Mouse (Mus musculus) CH12.LX (cell line): ENCODE data around the gene Anks1b. TPM values are rescaled to one million over a fixed set of nuclear protein-coding genes. Genes with fewer than 3 reads are reported as not detected.

ENCODE experiments used
- DNase-seq: peaks from one replicate; pipeline ENCODE4 v3.0.0-alpha.2; 2013; ENCODE audit errors: extremely low read depth
- H3K27ac ChIP-seq: 2 replicates; pipeline ENCODE4 v1.5.1; 2012; ENCODE audit warnings: low read depth, mild to moderate bottlenecking, control low read depth, moderate library complexity; ENCODE audit not compliant: insufficient read depth
- H3K27me3 ChIP-seq: replicated peaks from 2 replicates; pipeline ENCODE3; 2012; ENCODE audit warnings: inconsistent platforms
- H3K36me3 ChIP-seq, 2 experiments: replicated peaks in 1 of 2; 2 replicates each; pipeline versions ENCODE3 to v1.6.1; 2012; ENCODE audit warnings: inconsistent platforms in 1 of 2, low read length in 1 of 2, mild to moderate bottlenecking in 1 of 2, mixed read lengths in 1 of 2, moderate library complexity in 1 of 2; ENCODE audit not compliant: control insufficient read depth in 1 of 2, insufficient read depth in 1 of 2
- H3K4me1 ChIP-seq, 2 experiments: 2 replicates each; pipeline ENCODE4 v1.6.1; 2012; ENCODE audit warnings: inconsistent platforms in 1 of 2, moderate library complexity in 1 of 2; ENCODE audit not compliant: insufficient read depth in 2 of 2, control insufficient read depth in 1 of 2
- H3K4me2 ChIP-seq: 2 replicates; pipeline ENCODE4 v1.6.1; 2012; ENCODE audit warnings: low read depth, mild to moderate bottlenecking, control low read depth; ENCODE audit not compliant: poor library complexity, insufficient read depth, severe bottlenecking
- H3K4me3 ChIP-seq, 3 experiments: fragments of 150-350 bp in 1 of 3; sonication (generic) in 1 of 3; replicated peaks in 1 of 3; 2 replicates each; pipeline versions ENCODE3 to v1.5.1; 2011 to 2012; ENCODE audit warnings: low read depth in 2 of 3, low read length in 2 of 3, mild to moderate bottlenecking in 2 of 3, moderate library complexity in 2 of 3, control low read depth in 1 of 3, improper control_type of control experiment in 1 of 3, inconsistent platforms in 1 of 3, mixed read lengths in 1 of 3; ENCODE audit not compliant: poor library complexity in 1 of 3
- H3K79me2 ChIP-seq: replicated peaks from 2 replicates; pipeline ENCODE4 v1.6.1; 2012; ENCODE audit warnings: mild to moderate bottlenecking, moderate library complexity; ENCODE audit not compliant: control insufficient read depth, poor library complexity, insufficient read depth, severe bottlenecking; ENCODE audit errors: extremely low read depth
- H3K9ac ChIP-seq: 2 replicates; pipeline ENCODE4 v1.6.1; 2012; ENCODE audit warnings: low read depth, mild to moderate bottlenecking, control low read depth, moderate library complexity; ENCODE audit not compliant: insufficient read depth
- H3K9me3 ChIP-seq: replicated peaks from 2 replicates; pipeline ENCODE3; 2012; ENCODE audit warnings: low read length, inconsistent platforms, mixed read lengths
- BHLHE40 ChIP-seq: IDR thresholded peaks from 2 replicates; pipeline ENCODE4 v1.6.1; 2011; ENCODE audit warnings: mild to moderate bottlenecking, low read depth, low read length, improper control_type of control experiment
- CHD1 ChIP-seq: IDR thresholded peaks from 2 replicates; pipeline ENCODE4 v1.6.1; 2012; ENCODE audit warnings: low read depth, low read length, improper control_type of control experiment, inconsistent platforms
- CTCF ChIP-seq, 2 experiments: IDR thresholded peaks in 1 of 2; conservative IDR thresholded peaks in 1 of 2; 2 replicates each; pipeline ENCODE4 v1.5.1; 2011 to 2012; ENCODE audit warnings: low read depth in 2 of 2, low read length in 2 of 2, improper control_type of control experiment in 1 of 2, inconsistent platforms in 1 of 2, mild to moderate bottlenecking in 1 of 2, moderate library complexity in 1 of 2
- ELF1 ChIP-seq: IDR thresholded peaks from 2 replicates; pipeline ENCODE4 v1.6.1; 2014; ENCODE audit warnings: low read depth, mild to moderate bottlenecking, inconsistent platforms, low read length, improper control_type of control experiment
- EP300 ChIP-seq: IDR thresholded peaks from 2 replicates; pipeline ENCODE4 v1.6.1; 2011; ENCODE audit warnings: low read length, improper control_type of control experiment
- ETS1 ChIP-seq: conservative IDR thresholded peaks from 2 replicates; pipeline ENCODE4 v1.6.1; 2012; ENCODE audit warnings: low read depth, mild to moderate bottlenecking, inconsistent platforms, low read length, improper control_type of control experiment, moderate library complexity
- GABPA ChIP-seq: IDR thresholded peaks from 2 replicates; pipeline ENCODE4 v1.6.1; 2012; ENCODE audit warnings: low read depth, low read length, improper control_type of control experiment, inconsistent platforms; ENCODE audit not compliant: insufficient replicate concordance
- HCFC1 ChIP-seq: IDR thresholded peaks from 2 replicates; pipeline ENCODE4 v1.6.1; 2012; ENCODE audit warnings: low read depth, mild to moderate bottlenecking, inconsistent platforms, low read length, improper control_type of control experiment
- JUN ChIP-seq: IDR thresholded peaks from 2 replicates; pipeline ENCODE4 v1.6.1; 2011; ENCODE audit warnings: low read depth, mild to moderate bottlenecking, low read length, improper control_type of control experiment, moderate library complexity; ENCODE audit not compliant: insufficient read depth
- JUND ChIP-seq: conservative IDR thresholded peaks from 2 replicates; pipeline ENCODE4 v1.6.1; 2011; ENCODE audit warnings: low read depth, low read length, improper control_type of control experiment
- KAT2A ChIP-seq: IDR thresholded peaks from 2 replicates; pipeline ENCODE4 v1.6.1; 2012; ENCODE audit warnings: low read length, improper control_type of control experiment, inconsistent platforms; ENCODE audit not compliant: insufficient replicate concordance
- MAFK ChIP-seq: IDR thresholded peaks from 2 replicates; pipeline ENCODE4 v1.6.1; 2011; ENCODE audit warnings: low read length, improper control_type of control experiment; ENCODE audit not compliant: insufficient replicate concordance
- MAZ ChIP-seq: IDR thresholded peaks from 2 replicates; pipeline ENCODE4 v1.6.1; 2012; ENCODE audit warnings: low read depth, mild to moderate bottlenecking, inconsistent platforms, low read length, improper control_type of control experiment, moderate library complexity
- MEF2A ChIP-seq: IDR thresholded peaks from 2 replicates; pipeline ENCODE4 v1.6.1; 2014; ENCODE audit warnings: low read depth, mild to moderate bottlenecking, inconsistent platforms, low read length, improper control_type of control experiment, borderline replicate concordance
- MXI1 ChIP-seq: IDR thresholded peaks from 2 replicates; pipeline ENCODE4 v1.6.1; 2011; ENCODE audit warnings: mild to moderate bottlenecking, low read depth, low read length, improper control_type of control experiment
- MYC ChIP-seq: IDR thresholded peaks from 2 replicates; pipeline ENCODE4 v1.6.1; 2011; ENCODE audit warnings: low read depth, mild to moderate bottlenecking, improper control_type of control experiment, low read length
- NELFE ChIP-seq: IDR thresholded peaks from 2 replicates; pipeline ENCODE4 v1.6.1; 2011; ENCODE audit warnings: low read depth, low read length, improper control_type of control experiment
- POLR2AphosphoS2 ChIP-seq: IDR thresholded peaks from 2 replicates; pipeline ENCODE4 v1.6.1; 2011; ENCODE audit warnings: low read depth, low read length, improper control_type of control experiment
- RAD21 ChIP-seq: IDR thresholded peaks from 2 replicates; pipeline ENCODE4 v1.6.1; 2011; ENCODE audit warnings: low read depth, mild to moderate bottlenecking, low read length, improper control_type of control experiment, moderate library complexity
- RCOR1 ChIP-seq: conservative IDR thresholded peaks from 2 replicates; pipeline ENCODE4 v1.6.1; 2012; ENCODE audit warnings: low read depth, mild to moderate bottlenecking, inconsistent platforms, low read length, improper control_type of control experiment
- TCF12 ChIP-seq: IDR thresholded peaks from 2 replicates; pipeline ENCODE4 v1.6.1; 2014; ENCODE audit warnings: low read depth, mild to moderate bottlenecking, inconsistent platforms, low read length, improper control_type of control experiment
- USF1 ChIP-seq: IDR thresholded peaks from 2 replicates; pipeline ENCODE4 v1.6.1; 2014; ENCODE audit warnings: low read depth, mild to moderate bottlenecking, inconsistent platforms, low read length, improper control_type of control experiment
- ZC3H11A ChIP-seq: IDR thresholded peaks from 2 replicates; pipeline ENCODE4 v1.6.1; 2012; ENCODE audit warnings: low read depth, mild to moderate bottlenecking, inconsistent platforms, low read length, improper control_type of control experiment
- ZKSCAN1 ChIP-seq: IDR thresholded peaks from 2 replicates; pipeline ENCODE4 v1.6.1; 2012; ENCODE audit warnings: low read depth, inconsistent platforms, low read length, improper control_type of control experiment, borderline replicate concordance
- ZMIZ1 ChIP-seq: IDR thresholded peaks from 2 replicates; pipeline ENCODE4 v1.6.1; 2012; ENCODE audit warnings: low read depth, mild to moderate bottlenecking, inconsistent platforms, low read length, improper control_type of control experiment
- ZNF384 ChIP-seq: IDR thresholded peaks from 2 replicates; pipeline ENCODE4 v1.6.1; 2012; ENCODE audit warnings: low read depth, low read length, improper control_type of control experiment, inconsistent platforms
- dilution Hi-C: fragments of 300-500 bp; cut with MboI; formaldehyde crosslinking; loops from 2 replicates; pipeline ENCODE4 v1.14.3; 2020; ENCODE audit warnings: low sequenced_read_pairs; ENCODE audit not compliant: extremely low pct_unique_long_range_greater_than_20kb, extremely low pct_ligation_motif_present
- in situ Hi-C: fragments of 300-500 bp; cut with MboI; formaldehyde crosslinking; loops from 3 replicates; pipeline ENCODE4 v1.14.3; 2019; ENCODE audit warnings: low sequenced_read_pairs, low pct_ligation_motif_present, low pct_unique_long_range_greater_than_20kb, mixed read lengths
- polyA plus RNA-seq: library from polyadenylated mRNA; unstranded; fragments of >175 nt; gene quantifications from 2 replicates; pipeline ENCODE4 v1.2.1, GENCODE M21; 2012; ENCODE audit warnings: low read depth; ENCODE audit not compliant: insufficient read length
- total RNA-seq, 2 experiments: library from RNA; depleted of rRNA; stranded (reverse); fragments of 300-350 nt in 1 of 2; fragments of >200 nt in 1 of 2; gene quantifications; 2 replicates each; pipeline ENCODE4 v1.2.3; 2012 to 2014

Gene Anks1b
- total and polyA plus RNA-seq, 3 experiments: 0.17 TPM; not detected in 2

DNA sequence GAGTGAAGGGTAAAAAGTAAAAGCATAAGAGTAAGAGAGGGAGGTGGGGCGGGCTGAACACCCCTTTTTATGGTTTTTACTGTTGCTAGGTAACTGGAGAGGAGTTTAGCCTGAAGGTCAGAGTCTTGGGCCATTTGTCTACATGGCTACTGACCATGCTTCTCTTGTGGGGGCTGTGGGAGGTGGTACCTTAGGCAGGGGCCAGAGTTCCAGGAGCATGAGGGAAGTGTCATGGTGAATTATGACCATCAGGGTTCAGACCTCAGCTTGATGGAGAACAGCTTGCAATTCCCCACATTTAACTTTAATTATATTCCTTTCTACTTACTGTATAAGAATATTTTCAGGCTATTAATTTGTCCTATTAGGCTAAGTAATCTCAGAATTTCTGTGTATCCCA lies 413.3 kb downstream of the Anks1b start:
- Histone ChIP-seq H3K36me3 (no peaks in the 10 kb centered on the region), H3K27ac (no peak overlapping the region), H3K4me1 (no peaks in the 10 kb centered on the region), H3K79me2 (no peaks in the 10 kb centered on the region), H3K9me3 (no peaks in the 10 kb centered on the region), H3K27me3 (no peaks in the 10 kb centered on the region), H3K9ac (no peak overlapping the region), H3K4me2 (no peak overlapping the region), H3K4me3 (no peak overlapping the region)
- no peak for DNase-seq
- TF ChIP-seq BHLHE40: no peak
- TF ChIP-seq USF1: no peak
- TF ChIP-seq ZNF384: no peak
- TF ChIP-seq CTCF (conservative IDR thresholded peaks at IDR 0.05 in 1 of 2, IDR thresholded peaks at IDR 0.05 in 1 of 2; ENCODE audit: low read depth in 2 of 2, low read length in 2 of 2): no peak
- no peak for TF ChIP-seq JUND
- no peak for TF ChIP-seq MYC
- no peak for TF ChIP-seq EP300
- TF ChIP-seq RAD21: no peak
- no peak for TF ChIP-seq ZC3H11A
- TF ChIP-seq CHD1: no peak
- TF ChIP-seq KAT2A: no peak
- no peak for TF ChIP-seq MAFK
- no peak for TF ChIP-seq ELF1
- TF ChIP-seq RCOR1: no peak
- no peak for TF ChIP-seq HCFC1
- no peak for TF ChIP-seq MEF2A
- TF ChIP-seq MXI1: no peak
- no peak for TF ChIP-seq MAZ
- no peak for TF ChIP-seq POLR2AphosphoS2
- no peak for TF ChIP-seq ETS1
- dilution Hi-C loops: no loop called here
- in situ Hi-C loops: no loop called here

DNA sequence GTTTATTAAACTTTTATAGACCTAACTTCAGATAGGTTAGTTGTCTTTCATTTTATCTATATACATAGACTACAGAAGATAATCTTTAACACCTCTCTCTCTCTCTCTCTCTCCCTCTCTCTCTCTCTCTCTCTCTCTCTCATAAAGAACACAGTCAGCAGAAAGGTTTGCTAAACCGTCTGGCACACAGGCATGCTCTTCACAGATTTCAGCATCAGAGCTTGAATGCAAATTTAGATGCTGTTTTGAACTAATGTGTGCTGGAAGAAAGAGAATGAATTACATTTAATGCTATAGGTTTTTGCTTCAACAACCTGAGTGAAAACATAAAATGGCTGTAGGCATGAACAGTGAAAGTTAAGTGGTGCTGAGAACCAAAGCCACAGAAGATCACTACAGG lies 429.9 kb downstream of the Anks1b start:
- Histone ChIP-seq H3K79me2 (no peaks in the 10 kb centered on the region), H3K27ac (no peak overlapping the region), H3K4me1 (0 out of 4 replicates have a peak, but pooled peaks cover 0 to 4% of the 10 kb centered on the region in 2 experiments), H3K4me2 (no peak overlapping the region), H3K4me3 (no peak overlapping the region), H3K9me3 (no peaks in the 10 kb centered on the region), H3K9ac (no peak overlapping the region), H3K36me3 (no peaks in the 10 kb centered on the region), H3K27me3 (no peaks in the 10 kb centered on the region)
- TF ChIP-seq ETS1 (no peak), USF1 (no peak), ZMIZ1 (no peak), ZC3H11A (no peak), ZKSCAN1 (no peak), POLR2AphosphoS2 (no peak), NELFE (no peak), GABPA (no peak), MYC (no peak), RCOR1 (no peak), EP300 (no peak), TCF12 (no peak), JUN (no peak), ELF1 (no peak), JUND (no peak), MEF2A (no peak)
- no peak for DNase-seq
- dilution Hi-C loops (no loop called here), in situ Hi-C loops (no loop called here)
